Mouse (Mus musculus): ENCODE results near the gene Spaar. TPM values are rescaled to one million over a fixed set of nuclear protein-coding genes. Genes with fewer than 3 reads are reported as not detected.
A peak's percentile ranks its signal among the peaks of the same experiment; 100 is the strongest.

Spaar gene
- polyA plus RNA-seq, 1 experiment from 2014 or later, result 8.1 TPM

DNA sequence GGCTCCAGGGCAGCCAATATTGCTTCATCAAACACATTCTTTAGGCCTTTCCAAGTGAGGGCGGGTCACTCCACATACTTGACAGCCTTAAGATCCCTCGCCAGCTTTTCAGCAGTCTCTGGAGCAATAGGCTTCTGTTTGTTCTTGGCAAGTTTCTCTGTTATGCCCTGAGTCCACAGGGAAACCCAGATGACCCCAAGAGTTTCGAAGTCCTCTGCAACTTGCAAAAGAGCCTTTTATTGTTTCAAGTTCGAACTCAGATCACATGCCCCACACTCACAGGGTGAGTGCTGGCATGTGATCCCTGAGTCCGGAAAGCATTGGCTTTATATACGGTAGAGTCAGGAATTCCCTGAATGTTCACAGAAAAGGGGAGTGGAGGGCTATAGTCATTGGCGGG, 69.1 kb downstream of the Spaar start:
- no peak overlapping the region for H3K4me3 ChIP-seq (ENCODE audit: low read depth, low read length)
- DNase-seq (ENCODE audit: low spot score), result peak; percentile 84
- no peaks in the 10 kb centered on the region for H3K27me3 ChIP-seq (replicated peaks; ENCODE audit: insufficient read depth, low read length)
- H3K4me1 ChIP-seq (ENCODE audit: insufficient read depth, low read depth, low read length), result no peaks in the 10 kb centered on the region
- TF ChIP-seq CTCF (IDR thresholded peaks at IDR 0.05) (no peak), EP300 (IDR thresholded peaks at IDR 0.05) (peak; percentile 84)
- no peak overlapping the region for H3K27ac ChIP-seq (ENCODE audit: low read length)
- H3K9me3 ChIP-seq (ENCODE audit: low read length), result 0 out of 2 replicates have a peak, but pooled peaks cover 4% of the 10 kb centered on the region
- H3K36me3 ChIP-seq (ENCODE audit: insufficient read depth, low read length), result no peaks in the 10 kb centered on the region
- H3K4me2 ChIP-seq (replicated peaks; ENCODE audit: low read depth, low read length), result no peak overlapping the region
- H3K9ac ChIP-seq (replicated peaks; ENCODE audit: low read depth), result no peak overlapping the region
- ATAC-seq, result peak; percentile 97
- WGBS, result 49% methylated on average over 7 of the region's 7 CpGs

Other genes starting within 250 kb of the Spaar start
- not detected in 2 replicates for gene Sit1, start 246.3 kb upstream of the Spaar start, polyA plus RNA-seq (2015; fragmentation: Nextera tagmentation; extraction: Ambion mirVana)
- gene Ccdc107, start 237.1 kb upstream of the Spaar start, polyA plus RNA-seq (2015; fragmentation: Nextera tagmentation; extraction: Ambion mirVana), result 81.0 and 82.7 TPM in 2 replicates
- 2.4 and 3.5 TPM in 2 replicates for gene Arhgef39, start 230.3 kb upstream of the Spaar start, polyA plus RNA-seq (2015; fragmentation: Nextera tagmentation; extraction: Ambion mirVana)
- 2.1 and 2.6 TPM in 2 replicates for gene Car9, start 223.1 kb upstream of the Spaar start, polyA plus RNA-seq (2015; fragmentation: Nextera tagmentation; extraction: Ambion mirVana)
- gene Tpm2, start 206.3 kb upstream of the Spaar start, polyA plus RNA-seq (2015; fragmentation: Nextera tagmentation; extraction: Ambion mirVana), result 84.8 and 89.0 TPM in 2 replicates
- gene Creb3, start 167.7 kb upstream of the Spaar start, polyA plus RNA-seq (2015; fragmentation: Nextera tagmentation; extraction: Ambion mirVana), result 115 and 126 TPM in 2 replicates
- 75.6 and 104 TPM in 2 replicates for gene Tln1, start 167.3 kb upstream of the Spaar start, polyA plus RNA-seq (2015; fragmentation: Nextera tagmentation; extraction: Ambion mirVana)
- 13.7 and 15.7 TPM in 2 replicates for gene Rgp1, start 151.3 kb upstream of the Spaar start, polyA plus RNA-seq (2015; fragmentation: Nextera tagmentation; extraction: Ambion mirVana)
- 12.7 and 14.4 TPM in 2 replicates for gene Gba2, start 151.2 kb upstream of the Spaar start, polyA plus RNA-seq (2015; fragmentation: Nextera tagmentation; extraction: Ambion mirVana)
- 0.87 TPM in 1 of 2 replicates, not detected in the other for gene Msmp, start 145.5 kb upstream of the Spaar start, polyA plus RNA-seq (2015; fragmentation: Nextera tagmentation; extraction: Ambion mirVana)
- 11.9 and 12.8 TPM in 2 replicates for gene Npr2, start 98.1 kb upstream of the Spaar start, polyA plus RNA-seq (2015; fragmentation: Nextera tagmentation; extraction: Ambion mirVana)
- 10.4 and 10.8 TPM in 2 replicates for gene Spag8, start 76.4 kb upstream of the Spaar start, polyA plus RNA-seq (2015; fragmentation: Nextera tagmentation; extraction: Ambion mirVana)
- gene Hint2, start 73.6 kb upstream of the Spaar start, polyA plus RNA-seq (2015; fragmentation: Nextera tagmentation; extraction: Ambion mirVana), result 128 and 132 TPM in 2 replicates
- 2.5 and 3.1 TPM in 2 replicates for gene Tmem8b, start 61.1 kb upstream of the Spaar start, polyA plus RNA-seq (2015; fragmentation: Nextera tagmentation; extraction: Ambion mirVana)
- 2.5 TPM in 2 replicates for gene Fam221b, start 60.9 kb upstream of the Spaar start, polyA plus RNA-seq (2015; fragmentation: Nextera tagmentation; extraction: Ambion mirVana)
- not detected in 2 replicates for gene Olfr70, start 29.2 kb upstream of the Spaar start, polyA plus RNA-seq (2015; fragmentation: Nextera tagmentation; extraction: Ambion mirVana)
- gene Olfr71, start 19.8 kb upstream of the Spaar start, polyA plus RNA-seq (2015; fragmentation: Nextera tagmentation; extraction: Ambion mirVana), result 0.17 TPM in 1 of 2 replicates, not detected in the other
- 11.8 and 19.3 TPM in 2 replicates for gene Hrct1, start 2.8 kb upstream of the Spaar start, polyA plus RNA-seq (2015; fragmentation: Nextera tagmentation; extraction: Ambion mirVana)
- gene Olfr159, start 41.0 kb downstream of the Spaar start, polyA plus RNA-seq (2015; fragmentation: Nextera tagmentation; extraction: Ambion mirVana), result not detected in 2 replicates
- not detected in 2 replicates for gene Olfr156, start 93.9 kb downstream of the Spaar start, polyA plus RNA-seq (2015; fragmentation: Nextera tagmentation; extraction: Ambion mirVana)
- gene Olfr157, start 110.2 kb downstream of the Spaar start, polyA plus RNA-seq (2015; fragmentation: Nextera tagmentation; extraction: Ambion mirVana), result not detected in 2 replicates
- gene Olfr155, start 121.5 kb downstream of the Spaar start, polyA plus RNA-seq (2015; fragmentation: Nextera tagmentation; extraction: Ambion mirVana), result not detected in 2 replicates
- gene Reck, start 145.5 kb downstream of the Spaar start, polyA plus RNA-seq (2015; fragmentation: Nextera tagmentation; extraction: Ambion mirVana), result 13.6 TPM in 2 replicates
- gene Glipr2, start 227.4 kb downstream of the Spaar start, polyA plus RNA-seq (2015; fragmentation: Nextera tagmentation; extraction: Ambion mirVana), result 37.9 and 41.4 TPM in 2 replicates